Mouse (Mus musculus) megakaryocyte, adult 5-6 weeks (primary cell): ENCODE measurements at regions not wholly inside any gene's neighbourhood (a gene's known extent, or its start where the extent isn't known, plus 50 kb on each side); places are given as distances from the start of the nearest gene placed in this dataset.
A peak's percentile ranks its signal among the peaks of the same experiment; 100 is the strongest.

Experiments used
- ATAC-seq: 2 replicates; pipeline ENCODE4 v1.8.0; 2016; ENCODE audit warnings: mild to moderate bottlenecking, inconsistent platforms; ENCODE audit not compliant: poor library complexity, severe bottlenecking

DNA sequence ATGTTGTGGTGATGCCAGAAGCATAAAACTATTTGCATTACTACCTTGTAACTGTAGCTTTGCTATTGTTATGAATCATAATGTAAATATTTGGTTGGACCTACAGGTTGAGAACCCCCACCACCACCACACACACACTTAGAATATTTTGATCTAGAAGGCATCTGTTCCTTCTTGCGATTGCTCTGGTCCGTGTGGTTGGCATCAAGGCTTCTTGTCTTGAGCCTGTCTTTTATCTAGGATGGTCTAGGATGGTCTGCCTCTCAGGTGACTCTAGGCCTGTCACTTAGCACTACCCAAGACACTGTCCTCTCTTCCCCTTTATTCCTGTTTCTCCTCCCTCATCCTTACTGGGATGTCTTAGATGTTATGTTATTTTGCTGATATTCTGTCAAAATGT is 76.6 kb upstream of the Jade1 start:
- ATAC-seq = no peak

DNA sequence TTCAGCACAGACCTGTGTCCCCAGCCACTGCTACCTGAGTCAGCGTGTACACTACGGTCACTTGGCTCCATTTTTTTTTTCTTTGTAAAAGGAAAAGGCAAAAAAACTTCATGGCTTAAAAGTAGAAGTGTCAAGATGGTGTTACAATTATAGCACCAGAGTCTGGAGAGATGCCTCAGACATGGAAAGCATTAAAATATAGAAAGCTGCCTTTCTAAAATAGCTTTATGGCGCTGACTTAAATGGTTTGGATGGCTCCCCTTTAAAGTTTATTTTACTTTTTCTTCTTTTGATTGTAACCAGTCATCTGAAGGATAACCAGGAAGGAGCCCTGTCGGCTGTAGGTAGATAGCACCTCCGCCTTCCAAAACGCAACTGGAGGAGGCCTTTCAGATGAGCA is 79.0 kb upstream of the Jade1 start:
- ATAC-seq = no peak

GRCm38 (mm10) chr3:41472586-41472985 is 82.9 kb upstream of the Jade1 start:
- ATAC-seq = no peak

DNA sequence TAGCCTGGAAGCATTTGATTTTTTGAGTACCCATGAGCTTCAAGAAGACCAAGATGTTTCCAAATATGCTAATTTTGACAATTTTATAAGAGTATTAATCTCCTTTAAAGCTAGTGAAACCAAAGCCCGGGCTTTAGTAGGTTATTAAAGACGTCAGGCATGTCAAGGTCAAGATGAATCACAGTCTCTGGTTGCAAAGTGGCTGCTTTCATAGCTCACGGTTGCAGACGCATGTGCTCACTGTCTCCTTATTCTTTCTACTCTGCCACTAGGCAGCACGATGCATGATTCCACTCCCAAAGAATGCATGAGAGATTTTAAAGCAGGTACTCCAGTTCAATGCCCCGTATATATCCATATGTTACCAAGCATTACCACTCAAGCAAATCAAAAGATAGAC is 86.4 kb upstream of the Jade1 start:
- no peak for ATAC-seq

DNA sequence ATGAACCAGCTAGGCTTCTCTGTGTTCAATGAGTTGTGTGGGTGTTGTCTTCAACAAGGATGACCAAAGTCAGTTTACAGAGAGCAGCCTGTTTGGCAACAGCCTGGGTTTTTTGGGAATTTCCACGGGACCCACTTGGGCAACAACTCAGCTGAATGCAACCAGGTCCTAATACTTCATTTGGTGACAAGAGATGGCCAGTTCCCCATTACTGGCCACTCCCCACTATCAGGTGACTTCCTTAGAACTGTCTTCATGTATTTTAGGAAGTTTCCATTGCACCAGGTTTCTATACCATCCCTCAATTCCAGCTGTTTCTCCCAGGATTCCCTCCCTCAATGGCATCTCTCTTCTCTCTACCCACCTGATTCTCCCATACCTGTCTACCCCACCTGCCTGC is 87.7 kb upstream of the Jade1 start:
- ATAC-seq = peak; percentile 76

- no peak for ATAC-seq
Observed at GRCm38 (mm10) chr3:41465893-41466292, 89.6 kb upstream of the Jade1 start.

DNA sequence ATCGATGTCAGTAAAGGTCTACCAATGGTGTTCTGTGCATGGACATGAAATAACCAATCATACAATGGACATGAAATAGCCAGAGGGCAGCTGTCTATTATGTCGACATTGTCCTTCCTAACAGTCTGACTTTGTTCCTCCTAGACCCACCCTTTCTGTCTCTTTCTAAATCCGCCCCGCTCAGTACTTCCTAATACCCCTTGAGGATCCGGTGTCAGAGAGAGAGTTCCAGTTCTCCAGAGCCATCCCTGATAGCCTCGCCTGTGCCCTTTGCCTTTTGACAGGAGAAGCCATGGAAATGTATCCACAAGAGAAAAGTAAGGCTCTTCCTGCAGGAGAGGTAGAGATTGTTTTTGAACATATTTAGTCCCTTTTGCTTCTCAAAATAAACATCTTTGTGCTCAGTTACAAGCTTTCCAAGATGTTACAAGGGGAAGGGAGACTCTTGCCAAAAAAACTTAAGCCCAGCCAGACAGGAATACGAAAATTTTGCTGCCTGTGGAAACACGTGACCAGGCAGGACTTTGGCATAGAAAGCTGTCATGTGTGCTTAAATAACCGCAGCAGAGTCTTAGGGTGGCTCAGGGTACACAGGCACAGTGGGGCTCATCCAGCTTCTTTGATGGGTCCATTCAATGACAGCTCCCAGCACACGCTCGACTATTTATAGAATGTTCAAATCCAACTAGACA is 92.4 kb upstream of the Jade1 start:
- ATAC-seq = peak; percentile 68

DNA sequence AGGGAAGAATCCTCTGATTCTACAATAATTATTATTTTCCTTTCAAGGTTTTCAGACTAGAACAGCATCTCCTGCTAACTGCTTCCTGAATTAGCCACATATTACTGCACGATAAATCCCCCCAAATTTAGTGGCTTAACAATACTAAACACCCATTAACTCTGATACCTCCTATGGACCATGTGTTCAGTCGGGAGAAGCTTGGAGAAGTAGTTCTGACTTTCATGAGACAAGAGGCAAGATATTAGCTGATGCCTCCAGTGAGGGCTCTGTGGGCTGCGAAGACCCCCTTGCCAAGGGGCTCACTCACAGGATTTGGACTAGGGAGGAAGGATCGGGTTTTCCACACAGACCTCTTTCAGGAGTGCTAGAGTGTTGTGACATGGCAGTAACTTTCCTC is 95.4 kb upstream of the Jade1 start:
- no peak for ATAC-seq

DNA sequence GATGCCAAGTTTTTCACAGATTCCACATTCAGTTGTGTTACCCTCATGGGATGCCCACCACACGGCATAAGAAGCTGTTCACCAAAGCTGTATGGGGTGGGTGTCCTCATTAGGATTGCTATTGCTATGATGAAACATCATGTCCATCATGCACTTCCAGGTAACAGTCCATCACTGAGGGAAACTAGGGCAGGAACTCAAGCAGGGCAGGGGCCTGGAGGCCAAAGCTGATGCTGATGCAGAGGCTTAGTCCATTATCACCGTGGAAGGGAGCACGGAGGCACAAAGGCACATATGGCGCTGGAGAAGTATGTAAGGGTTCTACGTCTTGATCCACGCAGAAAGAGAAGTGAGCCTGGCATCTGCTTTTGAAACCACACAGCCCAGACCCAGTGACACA is 97.4 kb upstream of the Jade1 start:
- no peak for ATAC-seq

DNA sequence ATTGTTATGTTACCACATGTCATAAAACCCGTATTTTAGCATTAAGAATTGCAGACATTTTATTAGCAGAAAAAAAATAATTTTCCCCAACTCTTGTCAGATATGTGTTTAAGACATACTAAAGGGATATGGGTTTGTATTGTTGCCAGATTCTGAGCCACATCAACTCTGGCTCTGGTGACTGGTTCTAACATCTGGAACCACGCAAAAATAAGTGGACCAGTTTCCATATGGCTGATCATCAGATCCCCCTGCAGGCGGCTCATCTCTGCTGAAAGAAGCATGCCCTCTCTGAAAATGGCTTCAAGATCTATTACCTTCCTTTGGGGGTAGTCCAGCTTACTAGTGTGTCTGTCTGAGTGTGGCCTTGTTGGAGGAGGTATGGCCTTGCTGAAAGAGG is 102.0 kb upstream of the Jade1 start:
- no peak for ATAC-seq

DNA sequence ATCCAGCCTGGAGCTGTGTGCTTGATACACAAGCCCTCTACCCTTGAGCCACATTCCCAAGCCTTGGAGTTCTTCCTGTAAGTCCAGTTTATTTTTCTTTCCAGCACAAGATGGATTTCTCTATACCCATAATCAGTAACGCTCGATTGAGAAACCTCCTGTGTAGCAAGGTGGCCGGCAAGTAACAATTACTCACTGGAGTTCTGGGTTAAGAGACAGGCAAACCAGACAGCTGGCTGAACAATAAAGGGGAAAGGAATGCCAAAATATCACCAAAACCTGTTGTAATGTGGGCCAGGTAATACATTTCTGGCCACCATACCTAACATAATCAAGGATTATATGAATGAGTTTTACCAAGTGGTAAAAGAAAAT is 102.8 kb upstream of the Jade1 start:
- 0 out of 2 replicates have a peak, but pooled peaks have one; percentile 38 for ATAC-seq

DNA sequence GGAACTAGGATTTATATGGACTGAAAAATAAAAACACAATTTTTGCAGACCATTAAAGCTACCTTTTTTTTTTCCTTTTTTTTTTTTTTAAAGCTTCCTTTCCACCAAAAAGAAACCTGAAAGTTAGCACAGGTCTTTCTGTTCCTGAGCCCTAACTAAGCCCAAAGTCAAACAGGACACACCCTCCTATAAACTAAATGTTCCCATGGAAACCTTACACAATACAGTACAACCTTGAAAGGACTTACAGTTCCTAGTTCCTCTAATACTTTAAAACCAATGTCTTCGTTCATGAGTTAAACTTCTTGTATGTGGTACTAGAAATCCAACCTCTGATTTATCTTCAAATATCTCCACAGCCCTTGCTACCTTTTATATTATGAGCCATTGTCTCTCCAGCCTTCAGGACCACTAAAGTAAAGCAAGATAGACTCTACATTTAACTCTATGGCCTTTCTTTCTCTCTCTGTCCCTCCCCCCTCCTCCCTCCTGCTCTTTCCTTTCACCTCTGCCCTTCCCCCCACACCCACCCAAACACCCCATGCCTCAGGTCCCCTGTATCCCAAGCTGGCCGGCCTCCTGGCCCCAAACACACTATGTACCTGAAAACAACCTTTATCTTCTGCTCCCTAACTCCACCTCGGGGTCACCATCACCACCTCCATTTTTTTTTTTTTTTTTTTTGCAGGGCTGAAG is 103.4 kb upstream of the Jade1 start:
- ATAC-seq = peak; percentile 85

DNA sequence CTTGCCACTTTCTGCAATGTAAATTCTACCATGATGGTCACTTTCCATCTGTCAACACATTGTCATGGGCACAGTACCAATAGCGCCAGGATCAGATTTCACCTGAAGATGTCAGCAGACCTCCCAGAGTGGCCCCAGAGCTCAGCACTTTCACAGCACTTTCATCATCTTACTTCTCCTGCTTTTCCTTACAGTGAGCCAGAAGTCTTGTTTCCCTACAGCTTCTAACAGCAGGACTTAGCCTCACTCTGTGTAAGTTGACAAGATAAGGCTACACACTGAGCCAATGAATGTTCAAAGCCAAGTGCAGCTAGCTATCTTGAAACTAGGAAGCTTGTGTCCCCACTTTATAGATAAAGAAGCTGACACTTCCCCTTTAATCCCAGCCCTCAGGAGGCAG is 104.8 kb upstream of the Jade1 start:
- no peak for ATAC-seq

GRCm38 (mm10) chr3:41444243-41444753 is 111.2 kb upstream of the Jade1 start:
- ATAC-seq = no peak

DNA sequence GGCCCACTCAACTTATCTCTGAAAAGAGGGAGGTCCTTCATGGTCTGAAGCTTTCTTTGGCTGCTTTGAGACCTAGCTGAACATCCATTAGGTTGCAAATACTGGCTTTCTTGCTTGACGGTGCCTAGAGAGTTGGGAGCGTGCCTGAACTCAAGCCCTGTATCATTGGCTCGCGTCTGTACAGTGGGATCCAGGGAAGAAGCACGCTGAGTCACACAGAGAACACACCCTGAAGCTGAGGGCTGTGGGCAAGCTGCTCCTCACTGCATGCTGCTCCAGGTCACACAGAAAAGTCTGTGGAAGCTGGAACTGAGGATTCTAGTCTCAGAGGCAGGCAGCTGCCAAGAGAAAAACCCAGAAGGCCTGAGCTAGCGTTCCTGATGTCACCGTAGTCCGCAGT is 119.3 kb upstream of the Jade1 start:
- ATAC-seq = no peak

GRCm38 (mm10) chr3:41433106-41433505 is 122.4 kb upstream of the Jade1 start:
- ATAC-seq = no peak

- no peak for ATAC-seq
Observed at GRCm38 (mm10) chr3:41432376-41432775, 123.2 kb upstream of the Jade1 start.

DNA sequence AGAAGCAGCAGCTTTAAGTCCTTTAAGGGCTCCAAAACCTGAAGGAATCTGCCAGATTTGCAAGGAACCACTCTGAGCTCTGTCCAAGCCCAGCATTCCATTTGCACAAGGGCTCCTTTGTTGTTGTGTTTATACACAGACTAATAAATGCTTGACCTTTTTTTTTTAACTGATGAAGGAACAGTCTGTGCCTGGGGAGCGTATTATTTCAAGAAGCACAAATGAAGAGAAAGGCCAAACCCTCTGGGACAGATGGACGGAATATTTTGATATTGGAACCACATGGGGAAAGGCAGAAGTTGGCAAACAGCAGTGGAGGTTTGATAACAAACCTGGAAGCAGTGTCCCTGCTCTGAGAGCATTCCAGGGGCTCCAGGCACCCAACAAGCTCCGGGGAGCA is 125.3 kb upstream of the Jade1 start:
- no peak for ATAC-seq

- ATAC-seq = no peak
Observed at GRCm38 (mm10) chr3:41426946-41427345, 128.6 kb upstream of the Jade1 start.

DNA sequence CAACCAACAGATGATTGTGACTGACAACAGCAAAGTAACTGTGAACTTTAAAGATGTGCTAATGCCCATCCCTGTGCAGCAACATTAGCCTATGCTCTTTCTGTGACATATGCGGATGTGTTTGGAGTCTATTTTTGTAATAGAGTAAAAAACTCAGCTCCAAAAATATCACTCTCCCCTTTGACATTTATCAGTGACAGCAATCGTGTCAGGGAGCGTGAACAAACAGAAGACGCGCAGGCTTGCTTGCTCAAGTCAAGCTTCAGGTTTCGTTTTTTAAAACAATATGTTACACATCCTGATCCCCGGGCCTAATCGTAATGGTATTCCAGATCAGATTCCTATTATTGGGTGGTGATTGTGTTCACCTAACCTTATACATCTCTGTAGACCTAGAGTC is 129.7 kb upstream of the Jade1 start:
- ATAC-seq = no peak

- ATAC-seq = no peak
Observed at GRCm38 (mm10) chr3:41424142-41424939, 131.2 kb upstream of the Jade1 start.

- ATAC-seq = no peak
Observed at GRCm38 (mm10) chr3:41423630-41424029, 131.9 kb upstream of the Jade1 start.
